Mouse (Mus musculus): ENCODE measurements around the gene Plekhh2.

DNA sequence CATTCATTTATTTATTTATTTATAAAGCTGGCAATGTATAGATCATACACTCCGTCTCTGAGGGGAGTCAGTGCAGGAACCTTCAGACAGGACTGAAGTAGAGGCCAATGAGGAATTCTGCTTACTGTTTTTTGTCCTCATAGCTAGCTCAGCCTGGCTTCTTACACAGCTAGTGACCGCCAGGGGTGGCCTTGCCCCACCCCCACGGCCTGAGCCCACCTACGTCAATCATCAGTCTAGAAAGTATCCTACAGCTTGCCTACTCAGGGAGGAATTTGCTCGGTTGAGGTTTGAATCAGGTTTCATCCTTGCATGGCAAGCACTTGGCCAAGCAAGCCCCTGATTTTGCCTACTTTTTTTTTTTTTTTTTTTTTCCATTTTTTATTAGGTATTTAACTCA lies 4.2 kb downstream of the Plekhh2 start:
- TF ChIP-seq CTCF (IDR thresholded peaks at IDR 0.05; ENCODE audit: low read depth, low read length), result no peak
- TF ChIP-seq POLR2A (IDR thresholded peaks at IDR 0.05; ENCODE audit: extremely low read depth, insufficient read depth, low read length), result no peak

Measured in liver, adult 2 months (tissue).